Mouse (Mus musculus) neural tube, embryonic 10.5 days (tissue): ENCODE data around the gene Cacnb4.

Source experiments
- DNase-seq: peaks from one replicate; pipeline ENCODE4 v3.0.0-alpha.2; 2017; ENCODE audit warnings: low spot score; ENCODE audit errors: extremely low spot score

The Cacnb4 gene

GRCm38 (mm10) chr2:52423611-52424247, 252.9 kb downstream of the Cacnb4 start:
- DNase-seq: no peak

GRCm38 (mm10) chr2:52422871-52423610, 253.6 kb downstream of the Cacnb4 start:
- DNase-seq: no peak

- no peak for DNase-seq
Observed at GRCm38 (mm10) chr2:52421197-52421596, 255.4 kb downstream of the Cacnb4 start.

- no peak for DNase-seq
Observed at GRCm38 (mm10) chr2:52420001-52420710, 256.5 kb downstream of the Cacnb4 start.

- DNase-seq: no peak
Observed at GRCm38 (mm10) chr2:52419295-52419694, 257.3 kb downstream of the Cacnb4 start.

GRCm38 (mm10) chr2:52412524-52413037, 264.1 kb downstream of the Cacnb4 start:
- no peak for DNase-seq

- no peak for DNase-seq
Observed at GRCm38 (mm10) chr2:52406480-52406879, 270.2 kb downstream of the Cacnb4 start.

GRCm38 (mm10) chr2:52405238-52405637, 271.4 kb downstream of the Cacnb4 start:
- DNase-seq: no peak

GRCm38 (mm10) chr2:52394529-52394928, 282.1 kb downstream of the Cacnb4 start:
- DNase-seq: no peak

GRCm38 (mm10) chr2:52390415-52390975, 286.1 kb downstream of the Cacnb4 start:
- no peak for DNase-seq

GRCm38 (mm10) chr2:52389975-52390374, 286.7 kb downstream of the Cacnb4 start:
- no peak for DNase-seq

GRCm38 (mm10) chr2:52386451-52386850, 290.2 kb downstream of the Cacnb4 start:
- no peak for DNase-seq

- no peak for DNase-seq
Observed at GRCm38 (mm10) chr2:52386037-52386436, 290.6 kb downstream of the Cacnb4 start.

GRCm38 (mm10) chr2:52378848-52379261, 297.8 kb downstream of the Cacnb4 start:
- DNase-seq: no peak

- DNase-seq: no peak
Observed at GRCm38 (mm10) chr2:52378448-52378804, 298.2 kb downstream of the Cacnb4 start, which contains the start of gene Neb. Gene Neb (minus strand): TSS chr2:52378474.
